26 mouse cellular contexts compared by ENCODE assay signal in genomic region chr1:21035878-21036277, GRCm38 (mm10). TPM values are rescaled to one million over a fixed set of nuclear protein-coding genes. Genes with fewer than 3 reads are reported as not detected.
DNase-seq lines count a peak whose midpoint lies in the region; ATAC-seq and TF ChIP-seq lines count a peak whose summit lies in the region.
"Had no signal": no experiment of that assay in that cellular context is flagged by ENCODE, and none has a peak within 500 bp of the region (broad histone marks: within the 10 kb centered on the region; RNA-seq: fewer than 3 reads in every experiment).

No protein-coding gene starts in this region.

- intact Hi-C loops in heart, postnatal 10 days (cut with DNase I), result no loop called here

- H3K36me3 ChIP-seq in spleen, adult 2 months (ENCODE audit: control insufficient read depth, insufficient read depth, low read length), result no peaks in the 10 kb centered on the region
- H3K36me3 ChIP-seq in splenic B cell, adult 2 months (ENCODE audit: control insufficient read depth, insufficient read depth, low read length, poor library complexity, severe bottlenecking), result no peaks in the 10 kb centered on the region
- H3K36me3 ChIP-seq: G1E; liver, embryonic 12.5 days; midbrain, embryonic 12.5 days; neural tube, embryonic 12.5 days had no signal

- H3K4me1 ChIP-seq in spleen, adult 2 months (ENCODE audit: control insufficient read depth, insufficient read depth, insufficient read length), result peaks cover 33% of the 10 kb centered on the region
- H3K4me1 ChIP-seq: midbrain, embryonic 12.5 days; neural tube, embryonic 12.5 days had no signal

- H3K27me3 ChIP-seq in spleen, adult 2 months (ENCODE audit: control insufficient read depth, insufficient read depth, low read length), result no peaks in the 10 kb centered on the region
- H3K27me3 ChIP-seq in splenic B cell, adult 2 months (ENCODE audit: control insufficient read depth, insufficient read depth, low read length, poor library complexity, severe bottlenecking), result no peaks in the 10 kb centered on the region
- H3K27me3 ChIP-seq: heart, embryonic 13.5 days; limb, embryonic 12.5 days; liver, embryonic 12.5 days; midbrain, embryonic 12.5 days; neural tube, embryonic 12.5 days had no signal

- peak; percentile 83 for DNase-seq in heart, adult 11 months
- no peak for DNase-seq in heart, postnatal 10 days
- no peak for DNase-seq in spleen, adult 2 months (ENCODE audit: low read depth in 1 of 2, low spot score in 2 of 2)
- no peak for DNase-seq in spleen, postnatal 4 days (ENCODE audit: low spot score in 2 of 2)
- peak; percentile 19 for DNase-seq in splenic B cell, adult 2 months (ENCODE audit: low read depth, low spot score)
- DNase-seq in left cerebral cortex, adult 11 months (ENCODE audit: low spot score), result no peak
- DNase-seq in yolk sac, embryonic 10.5 days (ENCODE audit: low spot score), result no peak
- DNase-seq: adrenal gland, adult 8-10 months; cerebellum, adult 8-10 months; gastrocnemius, postnatal 14 days; heart, postnatal 36 days; kidney, adult 8-10 months; kidney, postnatal 10 days; lung, adult 2 months; right cerebral cortex, postnatal 14 days had no signal

- 43% methylated on average over 6 of the region's 6 CpGs for WGBS in spleen, adult 2 months

- H3K27ac ChIP-seq in spleen, adult 2 months (ENCODE audit: insufficient read depth, low read length), result peak overlapping the region; percentile 55; the same call in 1 of the 2 replicates
- H3K27ac ChIP-seq: forebrain, embryonic 10.5 days; heart, adult 2 months; heart, embryonic 13.5 days; hindbrain, embryonic 14.5 days; limb, embryonic 12.5 days; liver, embryonic 12.5 days; midbrain, embryonic 12.5 days; neural tube, embryonic 12.5 days had no signal

- TF ChIP-seq CTCF in spleen, adult 2 months (IDR thresholded peaks at IDR 0.05; ENCODE audit: extremely low read depth, insufficient read depth, insufficient read length, insufficient replicate concordance), result no peak

- ATAC-seq in hematopoietic stem cell, adult 5-6 weeks (replicated peaks in 1 of 2; ENCODE audit: insufficient read depth in 1 of 2, low FRiP score in 2 of 2, low TSS enrichment in 1 of 2, low read depth in 1 of 2, poor library complexity in 2 of 2, severe bottlenecking in 2 of 2), result peak; percentile 33 to 41; a peak in 1 of 4 replicates
- ATAC-seq: forebrain, embryonic 16.5 days; liver, embryonic 12.5 days had no signal

- no peak for TF ChIP-seq POLR2A in spleen, adult 2 months (IDR thresholded peaks at IDR 0.05; ENCODE audit: low read depth, low read length)

- H3K4me3 ChIP-seq in spleen, adult 2 months (ENCODE audit: extremely low read depth, insufficient read depth, insufficient read length), result no peak overlapping the region
- H3K4me3 ChIP-seq: forebrain, embryonic 10.5 days; heart, adult 2 months; heart, embryonic 13.5 days; limb, embryonic 12.5 days; liver, embryonic 12.5 days; midbrain, embryonic 12.5 days; neural tube, embryonic 12.5 days had no signal

RNA-seq across cellular contexts. Expression of gene Tram2, which starts 43.2 kb away (rescaled TPM):
- 10 to 100 TPM; 12.1 to 15.3 TPM for total RNA-seq in heart, postnatal 10 days (2021)
- polyA plus RNA-seq in spleen, adult 2 months (2012; rRNA removed), result 5.5 and 6.0 TPM in 2 replicates
- total RNA-seq in hematopoietic stem cell, adult 5-6 weeks (2017), result 1.9 and 3.9 TPM in 2 replicates

Comparison
In these comparisons a context has a peak if more than half of its experiments do, and no peak if none do; other contexts are left out.
1. DNase-seq: peak in heart, adult 11 months (single experiment) and splenic B cell, adult 2 months (single experiment); none in heart, postnatal 10 days (0 of 2), spleen, adult 2 months (0 of 2), spleen, postnatal 4 days (0 of 2), left cerebral cortex, adult 11 months (single experiment) and yolk sac, embryonic 10.5 days (single experiment).